Mouse (Mus musculus) left cerebral cortex, postnatal 14 days (tissue): ENCODE results near the gene Gsk3a. TPM values are rescaled to one million over a fixed set of nuclear protein-coding genes. Genes with fewer than 3 reads are reported as not detected.

ENCODE experiments used
- DNase-seq, 2 experiments: peaks; one replicate each; pipeline ENCODE4 v3.0.0; 2021 to 2022; ENCODE audit warnings: low spot score in 2 of 2, mixed read lengths in 1 of 2
- intact Hi-C: fragments of 180-260 bp; cut with DNase I; formaldehyde crosslinking; loops from one replicate; pipeline ENCODE4 v1.15.1; 2025
- total RNA-seq, 2 experiments: library from RNA; stranded (reverse); gene quantifications; 2 replicates each; pipeline ENCODE4 v1.2.3; 2021

Gsk3a gene
- total RNA-seq, 2 experiments from 2014 or later = 201 to 203 TPM

DNA sequence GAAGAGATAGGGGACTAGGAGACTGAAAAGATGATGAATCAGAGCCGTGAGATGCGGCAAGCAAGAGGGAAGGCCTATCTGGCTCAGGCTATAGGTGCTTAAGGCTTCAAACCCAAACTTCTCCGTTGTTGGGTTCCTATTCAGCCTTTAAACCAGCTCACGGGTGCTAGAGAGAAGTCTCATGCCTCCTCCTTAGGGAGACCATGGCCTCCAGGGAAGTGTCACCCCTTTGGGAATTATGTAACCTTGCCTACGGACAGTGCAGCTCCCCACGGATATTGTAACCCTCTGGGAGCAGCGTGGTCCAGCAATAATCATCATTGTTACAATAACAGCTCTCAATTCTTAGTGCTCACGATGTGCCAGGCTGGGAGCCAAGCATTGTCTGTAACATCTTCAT lies 14.2 kb upstream of the Gsk3a start:
- no peak for DNase-seq
- intact Hi-C loops = no loop called here

DNA sequence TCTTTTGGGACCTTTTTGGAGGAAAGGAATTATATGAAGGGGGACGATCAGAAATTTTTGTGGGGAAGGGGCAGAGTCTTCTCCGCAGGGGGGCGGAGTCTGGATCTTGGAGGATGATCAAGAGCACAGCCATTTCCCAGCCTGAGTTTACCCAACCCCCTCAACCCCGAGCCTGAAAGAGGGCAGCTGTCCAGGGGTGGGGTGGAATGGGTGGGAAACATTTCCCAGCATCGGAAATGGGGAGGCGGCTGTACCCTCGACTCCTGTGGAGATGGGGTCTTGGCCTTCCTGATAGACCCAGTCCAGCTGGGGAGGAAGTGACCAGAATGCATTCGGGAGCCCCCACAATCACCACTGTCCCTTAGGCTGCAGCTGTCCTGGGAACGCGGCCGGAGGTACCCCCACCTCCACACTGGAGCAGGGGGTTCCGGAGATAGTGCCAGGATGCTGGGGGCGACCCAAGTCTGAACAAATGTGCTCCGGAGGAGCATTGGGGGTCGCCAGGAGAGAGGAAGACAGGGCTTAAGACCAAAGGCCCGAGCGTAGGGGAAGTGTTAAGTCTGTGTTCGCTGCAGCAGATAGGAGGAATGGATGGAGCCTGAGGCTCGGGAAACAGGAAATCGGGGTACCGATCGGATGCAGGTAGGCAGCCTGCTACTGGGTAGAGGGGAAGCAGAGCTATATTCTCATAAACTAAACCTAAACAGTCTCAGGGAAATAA lies 13.6 kb upstream of the Gsk3a start:
- intact Hi-C loops = no loop called here
- no peak for DNase-seq

DNA sequence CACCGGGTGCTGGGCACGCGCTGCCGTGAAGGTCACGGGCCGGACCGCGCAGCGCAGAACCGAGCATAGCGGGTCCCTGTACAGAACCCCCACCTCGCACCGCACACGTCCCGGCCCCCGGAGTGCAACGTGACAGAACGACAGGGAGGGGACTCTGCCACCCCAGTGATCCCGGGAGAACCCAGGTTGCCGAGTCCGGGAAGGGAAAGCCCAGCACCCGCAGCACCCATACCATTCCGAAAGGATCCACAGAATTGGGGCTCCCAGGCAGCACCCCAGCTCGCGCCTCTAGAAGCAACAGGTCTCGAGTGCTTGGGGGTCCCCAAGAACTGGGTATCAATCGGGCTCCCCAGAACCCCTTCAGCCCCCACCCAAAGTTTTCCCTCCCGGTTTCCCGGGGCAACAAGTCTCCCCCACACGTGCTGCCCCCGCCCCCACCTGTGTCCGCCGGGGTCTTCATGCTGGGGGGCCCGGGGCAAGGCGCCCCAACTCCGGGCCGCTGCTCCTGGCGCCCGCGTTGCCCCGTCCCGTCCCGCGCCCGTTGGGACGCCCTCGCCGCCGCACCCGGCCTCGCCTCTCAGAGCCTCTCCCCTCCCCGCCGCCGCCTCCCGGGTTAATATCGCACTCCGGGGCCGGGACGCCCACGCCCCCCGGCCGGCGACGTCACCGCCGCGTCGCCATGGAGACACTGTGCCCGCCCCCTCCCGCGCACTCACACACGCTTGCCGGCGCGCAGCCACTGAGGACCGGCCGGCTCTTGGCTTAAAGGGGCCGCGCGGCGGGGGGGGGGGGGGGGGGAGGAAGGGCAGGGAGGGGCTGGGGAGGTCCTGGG lies 12.7 kb upstream of the Gsk3a start, which contains the start of gene Erf:
TSS of gene Erf (minus strand) at position 621 of the 832 bp plus-strand sequence.
- intact Hi-C loops = no loop called here
- DNase-seq = peak; percentile 96 to 97

DNA sequence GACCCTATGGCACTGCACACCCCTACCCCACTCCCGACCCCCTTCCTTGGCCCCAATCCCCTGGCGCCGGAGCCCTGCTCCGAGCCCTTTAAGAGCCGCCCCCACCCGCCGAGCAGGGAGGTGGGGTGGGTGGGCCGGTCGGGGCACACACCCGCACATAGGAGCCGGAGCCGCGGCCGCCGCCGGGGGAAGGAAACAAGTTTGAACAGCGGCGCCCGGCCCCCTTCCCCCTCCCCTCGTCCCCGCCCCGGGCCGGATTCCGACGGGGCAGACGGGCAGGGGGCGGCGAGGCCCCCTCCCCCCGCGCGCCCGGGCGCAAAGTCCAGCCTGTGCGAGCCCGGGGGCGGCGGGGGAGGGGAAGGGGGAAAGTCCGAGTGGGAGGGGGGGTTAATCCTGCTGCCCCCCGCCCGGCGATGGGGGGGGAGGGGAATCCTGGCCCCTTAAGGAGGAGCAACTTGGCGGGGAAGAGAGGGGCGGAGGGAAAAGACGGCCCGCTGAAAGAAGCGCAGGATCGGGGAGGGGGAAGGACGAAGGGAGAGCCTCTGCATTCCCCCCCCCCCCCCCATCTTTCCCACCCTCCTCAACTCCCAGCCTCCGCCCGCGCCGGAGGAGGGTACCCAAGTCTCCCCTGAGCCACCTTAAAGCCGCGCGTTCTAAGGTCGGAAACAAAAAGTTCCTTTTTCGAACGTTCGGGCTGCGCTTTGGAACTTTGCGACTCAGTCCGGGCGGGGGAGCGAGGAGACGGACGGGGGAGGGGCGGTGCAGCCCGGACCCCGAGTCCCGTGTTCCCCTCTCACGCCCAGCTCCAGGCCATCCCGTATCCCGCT lies 11.9 kb upstream of the Gsk3a start:
- DNase-seq = peak; percentile 68 to 81
- intact Hi-C loops = loop anchor here (2.0 kb wide), 1 partner anchor 29 kb away; no protein-coding TSS in a partner anchor

DNA sequence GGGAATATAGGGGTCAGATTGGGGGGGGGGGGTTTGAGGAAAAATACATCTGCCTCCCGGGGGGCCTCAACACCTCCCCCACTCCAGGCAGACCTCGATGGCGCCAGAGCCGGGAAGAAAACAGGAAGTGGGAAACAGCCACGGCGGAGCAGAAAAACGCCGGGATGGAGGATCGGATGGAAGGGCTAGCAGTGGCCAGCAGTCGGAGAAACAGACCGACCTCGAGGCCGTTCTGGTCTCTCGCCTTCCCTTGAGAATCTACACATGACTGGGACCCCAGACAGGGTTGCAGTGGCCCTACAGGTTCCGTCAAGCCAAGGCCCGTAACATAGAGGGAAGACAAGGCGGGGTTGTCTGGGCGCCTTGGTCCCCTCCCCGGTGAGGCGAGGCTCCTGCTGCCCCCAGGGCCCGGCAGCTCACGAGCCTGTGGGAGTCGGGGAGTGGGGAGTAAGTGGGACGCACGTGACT lies 11.2 kb upstream of the Gsk3a start:
- intact Hi-C loops = loop anchor here (2.0 kb wide), 1 partner anchor 30 kb away; no protein-coding TSS in a partner anchor
- no peak for DNase-seq

DNA sequence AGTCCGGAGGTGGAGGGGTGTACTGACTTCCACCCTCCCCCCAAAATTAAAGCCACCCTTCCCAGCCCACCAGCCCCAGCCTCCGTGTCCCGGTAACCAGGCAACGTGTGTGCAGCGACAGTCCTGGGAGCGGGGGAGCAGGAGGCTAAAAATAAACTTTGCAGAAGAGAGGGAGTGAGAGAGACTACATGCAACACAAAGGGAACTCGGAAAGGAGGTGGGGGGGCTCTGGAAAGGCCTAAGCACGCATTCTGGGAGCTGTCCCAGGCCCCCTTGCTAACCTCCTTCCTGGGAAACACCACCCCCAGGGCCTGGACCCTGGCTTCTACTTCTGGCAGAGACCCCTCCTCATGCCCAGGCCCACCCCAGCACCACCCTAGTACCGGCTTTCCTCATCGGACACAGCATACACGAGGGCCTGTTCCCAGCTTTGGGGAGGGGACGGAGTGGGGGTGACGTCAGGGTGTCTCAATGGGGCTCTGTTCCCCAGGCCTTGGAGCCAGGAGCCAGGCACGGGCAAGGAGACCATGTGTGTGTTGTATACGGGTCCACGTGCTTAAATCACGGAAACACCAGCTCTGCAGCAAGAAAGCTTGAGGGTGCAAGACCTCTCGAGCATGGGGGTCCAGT lies 10.5 kb upstream of the Gsk3a start:
- peak; percentile 81 to 88 for DNase-seq
- intact Hi-C loops = loop anchor here (2.0 kb wide), 1 partner anchor 31 kb away; no protein-coding TSS in a partner anchor

DNA sequence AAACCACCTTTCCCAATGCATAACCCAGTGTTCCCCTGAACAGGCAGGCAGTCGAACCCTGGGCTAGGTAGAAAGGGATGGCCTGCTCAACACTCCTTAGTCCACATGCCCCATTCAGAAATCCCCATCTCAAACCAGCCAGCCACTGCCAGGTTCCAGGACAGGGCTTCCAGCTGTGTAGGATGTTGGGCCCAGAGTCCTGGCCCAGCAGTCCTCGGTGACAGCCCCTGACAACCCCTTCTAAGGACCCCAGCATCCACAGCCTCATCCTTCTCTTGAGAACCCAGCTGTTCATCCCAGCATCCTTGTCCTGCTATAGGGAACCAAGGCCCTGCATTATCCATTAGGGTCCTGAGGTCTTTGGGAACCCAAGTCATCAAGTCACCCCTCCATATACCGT lies 9.8 kb upstream of the Gsk3a start:
- no peak for DNase-seq
- intact Hi-C loops = no loop called here

DNA sequence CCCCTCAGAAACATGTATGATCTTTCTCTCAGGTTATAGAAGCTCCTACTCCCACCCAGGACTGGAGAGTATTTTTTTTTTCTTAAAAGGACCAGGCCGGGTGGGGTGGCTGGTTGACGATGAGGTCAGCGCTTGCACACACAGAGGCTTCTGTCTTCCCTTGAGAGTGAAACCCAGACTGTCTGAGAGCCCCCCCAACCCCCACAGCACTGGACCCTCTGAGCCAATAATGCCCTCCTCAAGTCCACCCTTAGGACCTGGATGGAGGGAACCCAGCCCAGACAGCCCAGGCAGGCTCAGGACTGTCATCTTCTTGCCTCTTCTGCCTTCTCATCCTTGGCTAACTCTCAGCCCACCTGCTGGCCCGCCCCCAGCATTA lies 9.1 kb upstream of the Gsk3a start:
- intact Hi-C loops = no loop called here
- no peak for DNase-seq

DNA sequence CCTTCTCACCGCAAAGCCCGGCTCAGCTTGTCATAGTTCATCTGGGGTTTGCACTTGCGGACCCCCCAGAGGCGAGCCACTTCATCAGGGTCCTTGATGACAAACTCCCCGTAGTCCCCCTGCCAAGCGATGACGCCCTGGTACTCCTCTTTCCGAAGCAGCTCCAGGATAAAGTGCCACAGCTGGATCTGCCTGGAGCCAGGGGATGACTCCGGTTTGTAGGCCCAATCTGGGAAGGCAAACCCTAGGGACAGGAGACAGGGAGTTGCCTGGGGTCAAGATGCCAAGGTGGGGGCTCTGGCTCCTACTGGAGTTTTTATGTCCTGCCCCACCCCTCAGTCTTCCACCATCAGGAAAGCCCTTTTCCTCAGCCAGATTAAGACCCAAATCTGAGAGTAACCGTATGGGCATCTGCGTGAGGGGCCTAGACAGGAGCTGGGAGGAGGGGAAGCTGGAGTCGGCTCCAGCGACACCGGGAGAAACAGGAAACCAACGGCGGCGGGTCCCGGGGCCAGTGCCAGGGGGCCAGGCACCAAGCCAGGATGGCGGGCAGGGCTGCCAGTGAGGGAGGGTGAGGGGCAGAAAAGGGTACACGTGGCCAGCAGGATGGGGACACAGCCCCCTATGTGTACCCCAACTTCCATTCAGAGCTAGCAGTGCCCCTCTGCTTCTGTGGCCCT lies 8.6 kb upstream of the Gsk3a start:
- DNase-seq = peak in 1 of 2 experiments; percentile 81
- intact Hi-C loops = no loop called here

DNA sequence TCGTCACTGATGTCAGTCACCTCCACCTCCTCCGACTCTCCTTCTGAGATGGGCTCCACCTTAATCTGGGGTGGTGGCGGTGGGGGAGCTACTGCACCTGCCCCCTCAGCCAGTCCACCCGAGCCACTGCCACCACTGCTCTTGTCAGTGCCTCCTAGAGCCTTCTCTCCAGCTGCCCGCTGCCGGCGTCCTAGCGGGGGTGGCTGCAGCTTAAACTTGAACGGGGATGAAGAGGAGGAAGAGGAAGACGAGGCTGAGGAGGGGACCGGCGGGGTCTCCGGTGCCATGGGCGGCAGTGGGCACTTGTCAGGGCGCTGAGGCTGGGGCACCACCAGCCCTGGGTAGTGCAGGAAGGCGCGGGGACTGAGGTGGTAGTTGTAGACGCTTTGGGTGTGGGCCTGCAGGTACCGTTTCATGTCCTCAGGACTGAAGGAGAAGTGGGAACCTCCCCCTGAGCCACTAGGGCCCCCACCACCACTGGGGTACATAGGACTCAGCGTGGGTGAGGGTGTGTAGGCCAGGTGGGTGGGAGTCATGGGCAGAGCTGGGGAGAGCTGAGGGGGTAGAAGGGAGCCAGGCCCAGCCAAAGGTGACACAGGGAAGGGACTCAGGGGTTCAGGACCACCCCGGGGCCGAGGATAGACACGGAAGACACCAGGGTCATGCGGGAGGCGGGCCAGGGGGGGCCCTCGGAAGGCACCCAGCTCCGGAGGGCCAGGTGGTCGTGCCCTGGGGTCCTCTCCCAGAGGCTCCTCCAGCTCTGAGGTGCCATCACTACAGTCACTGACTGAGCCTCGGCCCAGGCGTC lies 7.1 kb upstream of the Gsk3a start:
- no peak for DNase-seq
- intact Hi-C loops = no loop called here

DNA sequence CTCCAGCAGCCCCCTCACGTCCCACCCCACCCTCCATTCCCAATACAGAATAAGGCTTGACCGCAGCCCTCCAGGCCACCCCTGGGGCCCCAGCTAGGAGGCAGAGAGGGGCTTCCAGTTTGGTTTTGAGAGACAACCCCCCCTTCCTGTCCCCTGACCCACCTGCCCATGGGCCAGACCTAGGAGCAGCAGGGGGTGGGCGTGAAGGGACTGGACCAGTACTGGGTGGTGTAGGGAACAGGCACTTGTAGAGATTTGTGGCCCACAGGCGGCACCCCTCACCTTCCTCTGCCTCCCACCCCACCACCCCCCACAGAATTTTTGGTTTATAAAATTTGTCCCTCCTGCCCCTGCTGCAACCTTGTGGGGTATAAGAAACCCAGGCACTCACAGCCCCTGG lies 5.7 kb upstream of the Gsk3a start:
- intact Hi-C loops = no loop called here
- DNase-seq = no peak

DNA sequence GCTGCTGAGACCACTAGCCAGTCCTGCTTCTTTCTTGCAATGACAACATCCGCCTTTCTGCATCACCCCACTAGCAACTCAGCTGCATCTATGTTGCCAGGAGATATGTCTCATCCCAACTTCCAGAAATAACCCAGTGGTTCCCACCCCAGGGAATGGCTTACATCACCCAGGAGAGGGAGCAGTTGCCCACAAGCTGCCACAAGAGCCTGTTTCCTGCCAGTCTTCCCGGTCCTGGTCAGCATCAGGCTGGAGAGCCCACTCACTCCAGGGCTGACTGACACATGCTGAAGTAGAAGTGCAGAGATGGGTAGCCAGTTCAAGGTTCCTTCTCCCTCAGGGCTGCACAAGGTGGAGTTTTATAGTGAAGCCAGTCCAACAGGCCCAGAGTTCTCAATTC lies 3.4 kb upstream of the Gsk3a start:
- intact Hi-C loops = no loop called here
- peak; percentile 82 to 94 for DNase-seq

DNA sequence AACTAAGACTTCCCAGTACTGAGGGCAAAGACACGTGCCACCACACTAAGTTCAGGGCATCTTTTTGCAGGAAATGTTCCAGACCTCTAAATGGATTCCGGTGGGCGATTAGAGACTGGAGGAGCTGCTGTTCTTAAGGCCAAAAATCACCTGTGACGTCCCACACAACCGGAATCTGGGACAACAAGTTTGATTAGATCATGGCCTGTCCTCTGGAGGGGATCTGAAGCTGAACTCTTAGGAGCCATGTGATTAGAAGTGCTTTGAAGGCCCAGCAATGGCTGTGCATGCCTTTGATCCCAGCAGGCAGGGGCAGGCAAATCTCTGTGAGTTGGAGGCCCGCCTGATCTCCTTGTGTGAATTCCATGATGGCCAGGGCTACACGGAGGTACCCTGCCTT lies 3.0 kb upstream of the Gsk3a start:
- intact Hi-C loops = no loop called here
- DNase-seq = no peak

DNA sequence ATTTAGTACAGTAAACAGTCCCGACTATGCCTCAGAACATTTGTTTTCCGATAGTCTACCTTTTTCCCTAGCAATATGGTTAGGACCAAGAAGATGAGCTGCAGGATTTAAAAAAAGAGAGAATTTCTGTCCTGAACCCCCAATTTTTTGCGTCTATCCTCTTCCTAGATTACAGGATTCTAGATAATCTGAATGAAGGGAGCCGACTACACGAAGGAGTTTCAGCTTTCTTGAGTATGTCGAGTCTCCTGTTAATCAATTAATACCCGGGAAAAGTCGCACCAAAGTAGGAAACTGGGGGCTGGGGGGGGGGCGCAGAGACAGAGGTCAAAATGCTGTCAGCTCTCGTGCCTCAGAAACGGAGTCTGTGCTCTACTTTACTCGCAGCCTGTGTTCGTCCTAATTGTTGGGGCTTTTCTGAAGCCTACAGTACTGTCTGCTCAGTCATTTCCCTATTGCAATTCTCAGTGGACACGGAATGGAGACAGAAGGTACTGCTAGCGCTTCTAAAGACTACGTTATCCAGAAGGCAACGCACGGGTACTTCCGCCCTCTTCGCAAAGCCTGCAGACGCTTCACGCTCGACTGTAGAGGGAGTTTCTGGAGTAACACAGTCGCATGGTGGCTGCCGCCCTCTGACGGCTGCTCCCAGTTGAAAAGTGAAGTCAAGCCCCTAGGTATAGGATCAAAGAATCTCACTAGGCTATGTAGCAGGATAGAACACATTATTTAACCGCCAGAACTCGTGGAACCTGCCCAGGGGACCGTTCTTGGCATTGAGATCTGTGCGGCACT lies 1.4 kb upstream of the Gsk3a start:
- intact Hi-C loops = loop anchor here (2.0 kb wide), 1 partner anchor 78 kb away; the partner anchor contains the start of gene Megf8
- peak; percentile 89 to 93 for DNase-seq

DNA sequence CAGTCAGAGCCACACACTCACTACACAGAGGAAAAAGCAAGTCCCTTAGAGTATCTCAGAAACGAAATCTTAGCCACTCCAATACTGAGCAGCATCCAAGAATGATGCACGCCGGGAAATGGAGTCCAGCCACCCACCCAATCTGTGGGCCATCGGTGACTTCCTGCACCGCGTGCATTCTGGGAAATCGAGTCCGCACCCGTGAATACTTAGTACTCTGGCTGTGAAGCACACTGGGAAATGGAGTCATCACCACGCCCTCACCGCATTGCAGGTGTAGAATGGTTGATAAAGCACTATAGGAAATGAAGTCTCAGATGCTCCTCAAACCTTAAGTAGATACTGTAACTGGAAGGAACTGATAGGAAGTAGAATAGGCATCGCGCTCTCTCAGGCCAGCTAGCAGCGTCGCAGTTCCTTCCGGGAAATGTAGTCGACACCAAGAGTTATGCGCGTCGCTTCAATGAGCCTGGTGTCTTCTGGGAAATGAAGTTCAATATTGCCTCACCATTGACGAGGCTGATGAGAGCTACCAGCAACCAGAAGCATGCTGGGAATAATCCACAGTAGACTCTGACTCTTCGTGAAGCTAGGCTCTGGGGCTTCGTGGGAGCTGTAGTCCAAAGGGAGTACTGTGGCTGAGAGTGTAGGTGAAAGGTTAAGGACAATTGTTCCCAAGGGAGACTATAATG lies 510 bp upstream of the Gsk3a start:
- peak; percentile 95 to 97 for DNase-seq
- intact Hi-C loops = loop anchor here (2.0 kb wide), 1 partner anchor 79 kb away; the partner anchor contains the start of gene Megf8

DNA sequence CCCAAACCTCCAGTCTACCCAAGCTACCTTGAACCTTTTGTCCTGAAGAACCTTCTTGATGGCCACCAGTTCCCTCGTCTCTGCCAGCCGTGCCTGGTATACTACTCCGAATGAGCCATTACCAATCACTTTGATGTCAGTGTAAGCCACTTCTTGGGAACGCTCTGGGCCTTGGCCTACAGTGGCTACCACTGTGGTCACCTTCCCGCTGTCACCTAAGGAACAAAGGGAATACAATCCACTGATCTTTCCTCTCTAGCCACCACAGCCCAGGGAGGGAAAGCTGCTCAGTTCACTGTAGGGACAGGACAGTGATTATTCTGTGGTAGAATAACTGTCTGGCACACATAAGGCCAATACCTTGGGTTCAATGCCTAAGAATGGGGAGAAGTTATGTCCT lies 2.1 kb downstream of the Gsk3a start:
- intact Hi-C loops = no loop called here
- DNase-seq = no peak
